28 mouse cellular contexts compared by ENCODE assay signal in the genomic region with DNA sequence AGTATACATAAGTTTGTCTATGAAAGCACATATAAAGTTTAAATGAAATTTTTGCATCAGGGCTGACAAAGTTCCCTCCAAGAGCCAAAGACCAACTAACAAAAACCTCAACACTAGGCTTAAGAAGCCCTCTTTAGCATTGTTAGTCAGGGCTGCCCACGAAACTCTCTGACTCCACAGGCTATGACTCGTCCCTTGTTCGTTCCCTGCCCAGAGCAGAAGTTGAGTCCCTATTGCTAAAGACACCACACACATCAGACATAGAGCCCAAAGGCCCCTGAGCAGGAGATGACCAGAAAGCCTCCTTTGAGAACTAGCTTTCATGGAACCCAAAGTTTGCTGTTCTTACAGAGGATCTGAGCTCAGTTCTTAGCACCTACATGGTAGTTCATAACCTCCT.
DNase-seq lines count a peak whose midpoint lies in the region; ATAC-seq and TF ChIP-seq lines count a peak whose summit lies in the region.
"Had no signal": no experiment of that assay in that cellular context is flagged by ENCODE, and none has a peak within 500 bp of the region (broad histone marks: within the 10 kb centered on the region; RNA-seq: fewer than 3 reads in every experiment).

No protein-coding gene starts in this region.

- 0 out of 2 replicates have a peak overlapping the region, but pooled peaks have one; percentile 9 for H3K27ac ChIP-seq in liver, embryonic 16.5 days (ENCODE audit: low read length)
- no peak overlapping the region for H3K27ac ChIP-seq in liver, embryonic 12.5 days
- peak overlapping the region; percentile 62; the same call in 1 of the 2 replicates for H3K27ac ChIP-seq in embryonic fibroblast, embryonic 13.5 days (ENCODE audit: insufficient read depth, low read length)
- H3K27ac ChIP-seq: heart, embryonic 10.5 days; hindbrain, embryonic 10.5 days; hindbrain, postnatal 0 days; limb, embryonic 12.5 days; liver, embryonic 13.5 days; lung, embryonic 15.5 days; neural tube, embryonic 13.5 days; stomach, embryonic 15.5 days had no signal

- no peak overlapping the region for H3K9ac ChIP-seq in liver, embryonic 16.5 days (ENCODE audit: low read depth, low read length)
- no peak overlapping the region for H3K9ac ChIP-seq in liver, embryonic 12.5 days
- H3K9ac ChIP-seq: limb, embryonic 12.5 days; liver, embryonic 13.5 days; lung, embryonic 15.5 days; neural tube, embryonic 13.5 days; stomach, embryonic 15.5 days had no signal

- no peak for DNase-seq in heart, postnatal 36 days
- DNase-seq: adrenal gland, postnatal 25 days; B cell, adult 2 months; cerebellum, adult 11 months; cerebellum, postnatal 10 days; gastrocnemius, postnatal 36 days; kidney, adult 9 months; kidney, postnatal 14 days; liver, embryonic 13.5 days; midbrain, embryonic 14.5 days; right cerebral cortex, adult 18-20 months; right cerebral cortex, postnatal 4 days; thymus, postnatal 36 days had no signal

- H3ac ChIP-seq in C2C12 (ENCODE audit: control insufficient read depth, insufficient read length, low read depth), result no peak overlapping the region

- no peaks in the 10 kb centered on the region for H3K79me3 ChIP-seq in C2C12 (ENCODE audit: low read depth)

- no peak overlapping the region for H3K4me3 ChIP-seq in liver, embryonic 16.5 days (ENCODE audit: low read depth, low read length)
- no peak overlapping the region for H3K4me3 ChIP-seq in liver, embryonic 12.5 days
- no peak overlapping the region for H3K4me3 ChIP-seq in C2C12 (ENCODE audit: insufficient read depth, poor library complexity, severe bottlenecking)
- no peak overlapping the region for H3K4me3 ChIP-seq in embryonic fibroblast, embryonic 13.5 days (ENCODE audit: insufficient read depth, low read length)
- H3K4me3 ChIP-seq: heart, embryonic 10.5 days; hindbrain, embryonic 10.5 days; limb, embryonic 12.5 days; liver, embryonic 13.5 days; lung, embryonic 15.5 days; myocyte; neural tube, embryonic 13.5 days; stomach, embryonic 15.5 days had no signal

- H3K9me3 ChIP-seq in liver, embryonic 16.5 days (replicated peaks; ENCODE audit: control insufficient read depth, low read length), result no peaks in the 10 kb centered on the region
- H3K9me3 ChIP-seq in liver, embryonic 12.5 days (replicated peaks), result no peaks in the 10 kb centered on the region
- H3K9me3 ChIP-seq: heart, embryonic 10.5 days; hindbrain, embryonic 10.5 days; limb, embryonic 12.5 days; liver, embryonic 13.5 days; lung, embryonic 15.5 days; neural tube, embryonic 13.5 days; stomach, embryonic 15.5 days had no signal

- H3K79me2 ChIP-seq in C2C12 (ENCODE audit: control insufficient read depth, insufficient read depth), result no peaks in the 10 kb centered on the region

- no peak overlapping the region for H3K4me2 ChIP-seq in liver, embryonic 16.5 days (ENCODE audit: low read depth, low read length)
- H3K4me2 ChIP-seq in liver, embryonic 12.5 days, result no peak overlapping the region
- H3K4me2 ChIP-seq: limb, embryonic 12.5 days; liver, embryonic 13.5 days; lung, embryonic 15.5 days; neural tube, embryonic 13.5 days; stomach, embryonic 15.5 days had no signal

- no peak; the same call in 1 of the 2 replicates for ATAC-seq in liver, embryonic 16.5 days (ENCODE audit: low read depth)
- ATAC-seq in liver, embryonic 12.5 days, result no peak
- peak; percentile 36; the same call in 1 of the 2 replicates for ATAC-seq in neutrophil, adult 5-6 weeks (ENCODE audit: extremely low read depth, insufficient number of reproducible peaks, low FRiP score, poor library complexity, severe bottlenecking)
- ATAC-seq in CD4-positive, CD25-positive, alpha-beta regulatory T cell, adult 4 months, result no peak
- ATAC-seq: hindbrain, postnatal 0 days; intestine, embryonic 16.5 days had no signal

- intact Hi-C loops in heart, postnatal 36 days (cut with DNase I), result no loop called here

- TF ChIP-seq POLR2A in embryonic fibroblast, embryonic 13.5 days (IDR thresholded peaks at IDR 0.05; ENCODE audit: low read depth, low read length), result no peak

- no peaks in the 10 kb centered on the region for H3K27me3 ChIP-seq in liver, embryonic 16.5 days (ENCODE audit: control insufficient read depth, insufficient read depth, low read depth, low read length)
- H3K27me3 ChIP-seq in liver, embryonic 12.5 days (replicated peaks), result no peaks in the 10 kb centered on the region
- H3K27me3 ChIP-seq in C2C12 (ENCODE audit: control insufficient read depth, insufficient read depth, insufficient read length), result no peaks in the 10 kb centered on the region
- H3K27me3 ChIP-seq: limb, embryonic 12.5 days; liver, embryonic 13.5 days; lung, embryonic 15.5 days; neural tube, embryonic 13.5 days; stomach, embryonic 15.5 days had no signal

- H3K4me1 ChIP-seq in liver, embryonic 16.5 days (ENCODE audit: control insufficient read depth, low read depth, low read length), result peaks cover 3% of the 10 kb centered on the region; the same call in 1 of the 2 replicates
- H3K4me1 ChIP-seq in liver, embryonic 12.5 days, result peaks cover 4% of the 10 kb centered on the region; the same call in 1 of the 2 replicates
- H3K4me1 ChIP-seq in embryonic fibroblast, embryonic 13.5 days (ENCODE audit: control insufficient read depth, insufficient read depth, low read length), result peaks cover 4% of the 10 kb centered on the region; the same call in 1 of the 2 replicates
- H3K4me1 ChIP-seq: liver, embryonic 13.5 days; neural tube, embryonic 13.5 days had no signal

- WGBS in liver, embryonic 16.5 days (ENCODE audit: insufficient replicate concordance), result 28% methylated on average over 3 of the region's 3 CpGs
- 33% methylated on average over 3 of the region's 3 CpGs for WGBS in liver, embryonic 12.5 days (ENCODE audit: insufficient replicate concordance)

- TF ChIP-seq CTCF in C2C12 (IDR thresholded peaks at IDR 0.05; ENCODE audit: control insufficient read depth, insufficient read depth, insufficient read length), result no peak
- no peak for TF ChIP-seq CTCF in embryonic fibroblast, embryonic 13.5 days (IDR thresholded peaks at IDR 0.05; ENCODE audit: borderline replicate concordance, insufficient read depth, low read length)

- no peaks in the 10 kb centered on the region for H3K36me3 ChIP-seq in liver, embryonic 16.5 days (ENCODE audit: control insufficient read depth, insufficient read depth)
- H3K36me3 ChIP-seq in liver, embryonic 12.5 days, result no peaks in the 10 kb centered on the region
- H3K36me3 ChIP-seq in C2C12 (ENCODE audit: control insufficient read depth, insufficient read depth), result no peaks in the 10 kb centered on the region
- H3K36me3 ChIP-seq: heart, embryonic 10.5 days; hindbrain, embryonic 10.5 days; limb, embryonic 12.5 days; liver, embryonic 13.5 days; lung, embryonic 15.5 days; neural tube, embryonic 13.5 days; stomach, embryonic 15.5 days had no signal

TF ChIP-seq in C2C12, 6 proteins besides CTCF, POLR2A, EP300 and RAD21:
- TF ChIP-seq CEBPB (IDR thresholded peaks at IDR 0.05; ENCODE audit: low read depth) (peak; percentile 3), USF1 (IDR thresholded peaks at IDR 0.05; ENCODE audit: low read depth) (no peak)
